Mouse (Mus musculus) cortical plate, adult 2 months (tissue): ENCODE data around the gene Cav1.

ENCODE experiments used
- CTCF ChIP-seq: fragments of 200-500 bp; IDR thresholded peaks from 2 replicates; pipeline ENCODE4 v1.5.1; 2011; ENCODE audit warnings: mild to moderate bottlenecking, control low read depth, low read length; ENCODE audit not compliant: insufficient read depth; ENCODE audit errors: extremely low read depth
- POLR2A ChIP-seq: fragments of 200-500 bp; IDR thresholded peaks from 2 replicates; pipeline ENCODE4 v1.6.1; 2011; ENCODE audit warnings: mild to moderate bottlenecking, low read length, control low read depth; ENCODE audit not compliant: insufficient read depth; ENCODE audit errors: extremely low read depth

- TF ChIP-seq CTCF (0 out of 2 replicates have a peak, but pooled peaks have one; percentile 26), POLR2A (no peak)
Observed at GRCm38 (mm10) chr6:17307461-17308115, 1.5 kb downstream of the Cav1 start.
